Mouse (Mus musculus): Measurements from ENCODE around the gene Cyb561a3.

The Cyb561a3 gene

GRCm38 (mm10) chr19:10591659-10592377 is 14.8 kb downstream of the Cyb561a3 start:
- no peak for DNase-seq

- no peak for DNase-seq
Measured at GRCm38 (mm10) chr19:10598188-10598587, 21.2 kb downstream of the Cyb561a3 start.

DNA sequence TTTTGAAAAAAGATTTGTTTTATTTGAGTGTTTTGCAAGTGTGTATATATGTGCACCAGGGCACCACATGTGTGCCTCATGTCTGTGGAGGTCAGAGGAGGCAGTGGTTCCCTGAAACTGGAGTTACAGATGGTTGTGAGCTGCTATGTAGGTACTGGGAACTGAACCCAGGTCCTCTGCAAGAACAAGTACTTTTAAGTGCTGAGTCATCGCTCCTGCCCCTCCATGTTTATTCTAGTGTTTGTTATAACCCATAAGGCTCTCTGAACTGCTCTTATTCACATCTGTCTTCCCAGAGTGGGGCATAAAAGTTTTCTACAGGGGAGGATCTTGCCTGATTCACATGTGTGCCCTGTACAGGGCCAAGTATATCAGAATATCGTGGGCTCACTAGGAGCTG is 22.7 kb downstream of the Cyb561a3 start:
- DNase-seq, result no peak

- DNase-seq, result no peak
Measured at GRCm38 (mm10) chr19:10602247-10602769, 25.3 kb downstream of the Cyb561a3 start.

DNA sequence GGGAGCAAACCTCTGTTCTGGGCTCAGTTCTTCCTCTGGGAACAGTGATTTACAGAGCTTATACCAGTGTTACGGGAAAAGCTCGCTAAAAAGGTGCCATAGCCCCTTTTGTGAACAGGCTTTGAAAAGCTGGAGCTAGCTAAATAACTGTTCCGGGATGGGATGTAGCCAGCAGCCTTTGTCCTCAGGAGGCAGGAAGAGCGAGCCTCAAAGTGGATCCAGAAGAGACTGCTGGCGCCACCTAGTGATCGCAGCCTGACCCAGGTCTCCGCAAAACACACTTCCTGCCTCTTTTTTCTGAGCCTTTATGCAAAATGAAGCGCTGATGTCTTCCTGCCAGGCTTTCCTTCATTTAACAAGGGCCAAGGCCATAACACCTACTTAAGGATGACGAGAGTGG is 25.8 kb downstream of the Cyb561a3 start:
- DNase-seq, result peak; percentile 87

DNA sequence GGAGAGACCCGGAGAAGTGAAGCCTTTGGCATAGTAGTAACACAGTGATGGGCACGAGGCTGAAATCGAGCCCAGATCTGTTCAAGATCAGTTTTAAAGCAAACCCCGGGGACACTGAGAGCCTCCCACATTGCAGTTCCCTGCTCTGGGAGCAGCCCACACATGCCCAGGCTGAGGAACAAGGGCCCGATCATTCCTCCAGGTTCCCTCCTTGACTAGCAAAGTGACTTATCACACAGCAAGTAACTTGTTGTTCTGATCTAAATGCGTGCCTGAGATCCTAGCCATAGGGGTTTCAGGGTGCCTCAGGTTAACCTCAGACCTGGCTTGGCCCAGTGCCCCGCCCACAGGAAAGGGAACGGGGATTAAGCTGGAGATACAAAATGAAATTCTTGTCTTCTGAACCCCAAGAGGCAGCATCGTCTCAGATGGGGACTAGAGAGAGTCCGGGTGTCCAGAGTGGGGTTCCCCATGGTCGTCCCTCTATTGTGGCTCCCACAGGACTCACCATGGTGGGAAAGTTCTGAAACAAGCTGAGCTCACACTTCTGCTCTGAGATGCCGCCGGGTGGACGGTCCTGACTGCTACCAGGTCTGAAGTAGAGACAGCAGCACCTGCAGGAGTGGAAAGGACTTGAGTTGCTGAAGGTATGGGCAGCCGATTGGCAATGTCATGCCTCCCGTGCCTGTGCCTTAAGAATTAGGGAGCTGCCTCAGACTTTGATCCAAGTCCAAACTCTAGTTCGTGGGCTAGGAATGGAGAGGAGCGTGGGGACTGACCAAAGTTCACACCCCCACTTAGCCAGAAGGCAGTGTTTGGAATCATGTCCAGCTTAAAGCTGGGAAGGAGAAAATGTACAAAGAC is 26.9 kb downstream of the Cyb561a3 start:
- peak; percentile 19 for DNase-seq

DNA sequence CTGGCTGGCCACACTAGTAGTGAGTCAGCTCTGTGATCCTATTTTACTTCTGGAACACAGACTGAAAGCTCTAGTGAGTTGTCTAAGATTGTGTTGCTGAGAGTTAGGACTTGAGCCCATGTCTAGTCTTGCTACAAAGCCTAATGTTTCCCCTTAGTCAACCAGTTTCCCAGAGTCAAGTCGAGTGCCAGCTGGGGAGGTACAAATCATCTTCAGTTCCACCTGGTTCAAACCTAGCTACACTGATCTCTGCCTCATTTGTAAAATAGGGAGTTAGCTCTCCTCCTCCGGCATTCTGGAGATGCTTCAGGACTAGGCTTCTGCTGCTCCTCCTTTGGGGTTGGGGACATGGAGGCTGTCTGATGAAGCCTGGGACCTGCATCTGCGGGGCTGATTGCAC is 27.6 kb downstream of the Cyb561a3 start:
- peak; percentile 15 for DNase-seq

GRCm38 (mm10) chr19:10605293-10605900 is 28.4 kb downstream of the Cyb561a3 start, which contains the start of the genes Ddb1 and Tkfc:
Gene Ddb1 (plus strand): TSS chr19:10605327.
Gene Tkfc (minus strand): TSS chr19:10605654.
- peak; percentile 99 for DNase-seq

DNA sequence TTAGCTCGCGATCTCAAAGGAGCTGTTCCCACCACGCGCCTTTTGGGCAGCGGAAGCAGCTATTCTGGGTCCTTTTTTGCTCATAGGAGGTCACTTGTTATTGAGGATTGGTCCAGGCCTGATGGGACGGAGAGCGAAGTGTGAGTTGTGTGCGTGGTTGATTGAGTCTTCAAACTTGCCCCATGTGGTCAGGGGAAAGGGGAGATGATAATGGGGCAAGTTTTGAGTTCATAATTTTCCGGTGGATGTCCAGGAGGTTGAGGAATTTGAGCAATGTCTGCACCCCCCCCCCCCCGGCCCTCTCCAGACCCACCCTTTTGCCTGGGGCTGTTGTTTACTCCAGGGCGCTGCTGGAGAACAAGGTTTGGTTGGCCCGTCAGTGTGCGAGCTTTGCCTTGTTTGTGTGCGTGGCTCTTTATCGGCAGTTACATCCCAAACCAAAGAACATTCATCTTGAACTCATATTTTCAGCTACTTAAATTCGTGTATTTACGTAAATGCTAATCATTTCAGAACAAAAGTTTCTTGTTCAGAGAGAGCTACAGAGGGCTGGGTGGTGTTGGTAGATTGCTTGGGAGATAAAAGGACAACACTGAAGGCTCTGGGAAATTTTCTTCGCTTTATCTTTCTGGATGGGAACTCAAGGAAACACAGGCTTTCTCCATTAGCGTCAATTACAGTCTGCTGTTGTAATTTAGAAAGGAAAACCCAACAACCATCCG is 29.1 kb downstream of the Cyb561a3 start:
- DNase-seq, result no peak

GRCm38 (mm10) chr19:10608573-10609240 is 31.7 kb downstream of the Cyb561a3 start:
- no peak for DNase-seq

DNA sequence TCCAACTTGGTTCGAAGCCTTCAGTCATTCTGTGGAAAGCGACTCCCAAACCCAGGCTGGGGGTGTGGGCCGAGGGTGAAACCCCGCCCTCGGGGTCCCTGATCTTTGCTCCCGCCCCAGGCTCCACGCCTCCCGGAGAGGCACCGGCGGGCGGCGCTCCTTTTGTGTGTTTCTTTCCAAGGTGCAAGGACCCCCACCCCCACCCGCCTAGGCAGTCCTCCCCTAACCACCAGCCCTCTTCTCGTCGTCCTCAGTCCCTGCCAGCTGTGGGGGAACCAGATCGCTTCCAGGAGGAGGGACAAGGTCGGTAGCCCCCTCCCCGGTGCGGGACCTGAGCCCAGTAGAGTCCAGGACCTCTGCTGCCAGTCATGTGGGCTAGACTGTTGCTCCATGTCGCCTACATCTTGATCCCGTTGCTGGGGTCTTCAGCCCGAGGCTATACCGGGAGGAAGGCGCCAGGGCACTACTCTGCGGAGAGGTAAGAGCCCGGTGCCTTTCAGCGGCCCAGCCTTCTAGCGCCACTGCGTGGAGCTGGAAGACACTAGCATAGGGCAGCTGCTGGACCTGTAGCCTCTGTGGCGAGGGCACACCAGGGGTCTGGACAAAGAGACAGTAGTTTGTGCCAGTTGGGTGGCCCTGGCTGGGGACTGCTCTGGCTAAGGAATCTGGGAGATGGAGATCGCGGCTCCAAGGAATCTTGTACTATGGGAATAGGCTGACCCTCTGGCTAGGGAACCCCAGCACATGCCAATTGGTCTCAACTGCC is 57.3 kb downstream of the Cyb561a3 start, which contains the start of gene Vwce:
Gene Vwce (plus strand): TSS at position 108 of the 766 bp plus-strand sequence.
- peak; percentile 45 for DNase-seq

- peak; percentile 52 for DNase-seq
Measured at GRCm38 (mm10) chr19:10634872-10635318, 57.9 kb downstream of the Cyb561a3 start.

DNA sequence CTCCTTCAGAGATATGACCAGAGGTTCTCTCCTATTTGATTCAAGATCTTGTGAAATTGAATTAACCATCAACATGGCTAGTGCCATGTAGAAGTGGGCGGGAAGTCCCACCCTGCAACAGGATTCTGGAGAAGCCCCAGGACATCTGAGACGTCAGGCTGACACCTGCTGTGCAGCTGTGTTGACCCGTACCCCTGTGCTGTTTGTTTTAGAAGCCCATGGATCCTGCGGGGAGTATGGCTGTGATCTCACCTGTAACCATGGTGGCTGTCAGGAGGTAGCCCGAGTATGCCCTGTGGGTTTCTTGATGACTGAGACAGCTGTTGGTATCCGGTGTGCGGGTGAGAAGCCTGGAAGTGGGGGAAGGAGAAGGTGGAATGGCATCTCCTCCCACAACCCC is 60.9 kb downstream of the Cyb561a3 start:
- DNase-seq, result no peak

GRCm38 (mm10) chr19:10640080-10640479 is 63.1 kb downstream of the Cyb561a3 start:
- no peak for DNase-seq

GRCm38 (mm10) chr19:10640589-10641378 is 63.8 kb downstream of the Cyb561a3 start:
- no peak for DNase-seq

Data from cerebellum, adult 8-10 months (tissue).